Mouse (Mus musculus): Measurements from ENCODE around the gene Gm7544. TPM values are rescaled to one million over a fixed set of nuclear protein-coding genes. Genes with fewer than 3 reads are reported as not detected.
"Not testable (repeated sequence)": the region's sequence is repeated elsewhere in the genome, so short reads cannot be mapped to it uniquely, and the experiment has no call there.

The Gm7544 gene
- total RNA-seq, 2 experiments from 2014 or later, result not detected

DNA sequence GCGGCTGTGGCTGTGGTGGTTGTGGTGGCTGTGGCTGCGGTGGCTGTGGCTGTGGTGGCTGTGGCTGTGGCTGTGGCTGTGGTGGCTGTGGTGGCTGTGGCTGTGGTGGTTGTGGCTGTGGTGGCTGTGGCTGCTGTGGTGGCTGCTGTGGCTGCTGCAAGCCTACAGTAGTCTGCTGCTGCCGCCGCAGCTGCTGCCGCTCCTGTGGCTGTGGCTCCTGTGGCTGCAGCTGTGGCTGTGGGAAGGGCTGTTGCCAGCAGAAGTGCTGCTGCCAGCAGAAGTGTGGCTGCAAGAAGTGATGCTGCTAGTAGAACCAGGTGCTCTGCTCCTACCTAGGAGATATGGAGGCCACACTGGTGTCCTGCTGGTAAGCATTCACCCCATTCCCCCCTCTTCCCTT, 42.4 kb downstream of the Gm7544 start:
- not testable (repeated sequence) for DNase-seq

DNA sequence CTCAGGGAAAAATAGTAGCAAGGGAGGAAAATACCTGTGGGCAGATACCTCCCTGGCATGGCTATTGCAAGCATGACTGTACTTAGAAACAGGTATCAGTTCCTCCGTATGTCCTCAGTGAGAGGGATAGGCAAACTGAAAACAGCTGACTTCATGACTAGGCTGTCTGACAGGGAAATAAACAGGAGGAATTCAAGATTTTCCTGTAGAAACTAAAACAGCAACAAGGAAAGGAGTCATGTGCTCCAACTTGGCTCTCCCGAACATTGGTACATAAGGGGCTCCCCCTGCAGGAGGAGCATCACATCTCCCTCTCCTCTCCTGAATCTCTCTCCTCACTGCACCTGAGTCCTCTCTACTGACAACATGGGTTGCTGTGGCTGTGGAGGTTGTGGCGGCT, 42.8 kb downstream of the Gm7544 start, which contains the start of gene A030005L19Rik:
Gene A030005L19Rik, plus strand, starts transcription at position 301 of the 400 bp plus-strand sequence.
- DNase-seq, result no peak

DNA sequence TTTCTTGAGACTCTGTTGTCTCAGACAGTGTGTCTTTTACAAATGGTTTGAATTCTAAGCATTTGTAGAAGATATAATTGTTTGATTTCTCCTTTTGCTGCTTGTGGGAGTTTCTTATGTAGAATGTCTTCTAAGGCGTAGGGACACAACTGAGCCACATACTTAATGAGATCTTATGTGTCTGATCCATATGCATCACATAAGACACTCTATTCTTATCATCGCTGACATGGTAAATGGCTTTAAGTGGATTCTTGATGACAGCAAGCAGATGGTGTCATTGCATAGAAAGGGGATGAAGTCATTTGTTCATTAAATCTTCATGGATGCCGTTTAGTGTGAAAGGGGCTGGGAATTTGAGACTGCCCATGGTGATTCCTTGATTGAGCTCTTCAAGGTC, 49.9 kb downstream of the Gm7544 start:
- DNase-seq, result no peak

Other genes starting within 250 kb of the Gm7544 start
- gene Mff, start 231.1 kb downstream of the Gm7544 start, total RNA-seq (2021), result 100 to 1,000 TPM; 121 to 123 TPM
- gene Tm4sf20, start 187.6 kb downstream of the Gm7544 start, total RNA-seq (2021), result not detected
- not detected for gene Gm47791, start 184.8 kb downstream of the Gm7544 start, total RNA-seq (2021)
- gene Agfg1, start 116.5 kb downstream of the Gm7544 start, total RNA-seq (2021), result 10 to 100 TPM; 23.3 to 24.9 TPM
- gene A030005L19Rik, start 42.7 kb downstream of the Gm7544 start, total RNA-seq (2021), result not detected
- gene A030014E15Rik, start 31.1 kb downstream of the Gm7544 start, total RNA-seq (2021), result not detected
- gene Gm6217, start 24.6 kb downstream of the Gm7544 start, total RNA-seq (2021), result not detected
- not detected for gene A030003K21Rik, start 12.6 kb downstream of the Gm7544 start, total RNA-seq (2021)
- gene Gm47955, start 4.3 kb upstream of the Gm7544 start, total RNA-seq (2021), result not detected
- not detected for gene Gm47959, start 44.5 kb upstream of the Gm7544 start, total RNA-seq (2021)
- not detected for gene Slc19a3, start 82.4 kb upstream of the Gm7544 start, total RNA-seq (2021)
- gene Krtap28-10, start 86.5 kb upstream of the Gm7544 start, total RNA-seq (2021), result not detected
- not detected for gene Gm47969, start 88.9 kb upstream of the Gm7544 start, total RNA-seq (2021)
- not detected for gene A030005K14Rik, start 103.4 kb upstream of the Gm7544 start, total RNA-seq (2021)
- not detected for gene Krtap28-13, start 104.9 kb upstream of the Gm7544 start, total RNA-seq (2021)
- not detected for gene Ccl20, start 160.8 kb upstream of the Gm7544 start, total RNA-seq (2021)
- gene Daw1, start 203.7 kb upstream of the Gm7544 start, total RNA-seq (2021), result not detected

Data from gastrocnemius, postnatal 25 days (tissue).